Mouse (Mus musculus) MEL (cell line): ENCODE data around the gene Ablim2. TPM values are rescaled to one million over a fixed set of nuclear protein-coding genes. Genes with fewer than 3 reads are reported as not detected.

ENCODE experiments used
- DNase-seq: peaks from one replicate; pipeline ENCODE4 v3.0.0; 2011; ENCODE audit warnings: low read depth, low spot score
- H3K27ac ChIP-seq: 2 replicates; pipeline ENCODE4 v1.5.1; 2012; ENCODE audit warnings: low read depth, mild to moderate bottlenecking, control low read depth, low read length, moderate library complexity; ENCODE audit not compliant: control insufficient read depth
- H3K27me3 ChIP-seq, 2 experiments: fragments of 150-350 bp in 1 of 2; sonication (generic) in 1 of 2; 2 replicates each; pipeline ENCODE4 v1.6.1; 2012; ENCODE audit warnings: low read length in 2 of 2, mild to moderate bottlenecking in 2 of 2, improper control_type of control experiment in 1 of 2, moderate library complexity in 1 of 2; ENCODE audit not compliant: insufficient read depth in 2 of 2, control insufficient read depth in 1 of 2
- H3K36me3 ChIP-seq, 2 experiments: 2 replicates each; pipeline ENCODE4 v1.6.1; 2012 to 2014; ENCODE audit warnings: low read length in 2 of 2, improper control_type of control experiment in 1 of 2, inconsistent platforms in 1 of 2, mild to moderate bottlenecking in 1 of 2; ENCODE audit not compliant: insufficient read depth in 2 of 2, control insufficient read depth in 1 of 2
- H3K4me1 ChIP-seq, 2 experiments: fragments of 150-350 bp in 1 of 2; sonication (generic) in 1 of 2; 2 replicates each; pipeline ENCODE4 v1.6.1; 2012; ENCODE audit warnings: low read length in 2 of 2, improper control_type of control experiment in 1 of 2, mild to moderate bottlenecking in 1 of 2; ENCODE audit not compliant: insufficient read depth in 2 of 2, control insufficient read depth in 1 of 2
- H3K4me3 ChIP-seq, 2 experiments: fragments of 150-350 bp in 1 of 2; sonication (generic) in 1 of 2; 2 replicates each; pipeline ENCODE4 v1.5.1; 2012; ENCODE audit warnings: low read depth in 2 of 2, low read length in 2 of 2, mild to moderate bottlenecking in 2 of 2, moderate library complexity in 2 of 2, control low read depth in 1 of 2, improper control_type of control experiment in 1 of 2; ENCODE audit not compliant: control insufficient read depth in 1 of 2, insufficient read depth in 1 of 2
- H3K79me2 ChIP-seq: 2 replicates; pipeline ENCODE4 v1.6.1; 2012; ENCODE audit warnings: mild to moderate bottlenecking, low read length, moderate library complexity; ENCODE audit not compliant: control insufficient read depth, poor library complexity, insufficient read depth
- H3K9ac ChIP-seq: 2 replicates; pipeline ENCODE4 v1.6.1; 2012; ENCODE audit warnings: low read depth, mild to moderate bottlenecking, control low read depth, low read length, moderate library complexity; ENCODE audit not compliant: control insufficient read depth, poor library complexity, severe bottlenecking
- H3K9me3 ChIP-seq: fragments of 150-350 bp; sonication (generic); replicated peaks from 2 replicates; pipeline ENCODE4 v1.6.1; 2012; ENCODE audit warnings: mild to moderate bottlenecking, low read length, improper control_type of control experiment, moderate library complexity; ENCODE audit not compliant: insufficient read depth
- BHLHE40 ChIP-seq: IDR thresholded peaks from 2 replicates; pipeline ENCODE4 v1.6.1; 2012; ENCODE audit warnings: low read depth, mild to moderate bottlenecking, inconsistent platforms, low read length, improper control_type of control experiment, borderline replicate concordance
- CHD2 ChIP-seq: IDR thresholded peaks from 2 replicates; pipeline ENCODE4 v1.6.1; 2011; ENCODE audit warnings: low read length, improper control_type of control experiment
- E2F4 ChIP-seq: IDR thresholded peaks from 2 replicates; pipeline ENCODE4 v1.6.1; 2011; ENCODE audit warnings: low read depth, low read length, improper control_type of control experiment, borderline replicate concordance
- EP300 ChIP-seq, 2 experiments: IDR thresholded peaks; 2 replicates each; pipeline ENCODE4 v1.6.1; 2011; ENCODE audit warnings: improper control_type of control experiment in 2 of 2, low read length in 2 of 2, low read depth in 1 of 2, mild to moderate bottlenecking in 1 of 2
- ETS1 ChIP-seq: IDR thresholded peaks from 2 replicates; pipeline ENCODE4 v1.6.1; 2012; ENCODE audit warnings: low read depth, mild to moderate bottlenecking, inconsistent platforms, low read length, improper control_type of control experiment, moderate library complexity
- GABPA ChIP-seq: IDR thresholded peaks from 2 replicates; pipeline ENCODE4 v1.6.1; 2012; ENCODE audit warnings: low read depth, mild to moderate bottlenecking, inconsistent platforms, low read length, improper control_type of control experiment, moderate library complexity
- GATA1 ChIP-seq: IDR thresholded peaks from 2 replicates; pipeline ENCODE4 v1.6.1; 2011; ENCODE audit warnings: low read depth, low read length, improper control_type of control experiment
- HCFC1 ChIP-seq: IDR thresholded peaks from 2 replicates; pipeline ENCODE4 v1.6.1; 2012; ENCODE audit warnings: low read depth, mild to moderate bottlenecking, inconsistent platforms, low read length, improper control_type of control experiment, moderate library complexity
- KAT2A ChIP-seq: conservative IDR thresholded peaks from 2 replicates; pipeline ENCODE4 v1.6.1; 2012; ENCODE audit warnings: low read depth, low read length, improper control_type of control experiment, inconsistent platforms
- MAX ChIP-seq: IDR thresholded peaks from 2 replicates; pipeline ENCODE4 v1.6.1; 2011; ENCODE audit warnings: low read length, improper control_type of control experiment
- MAZ ChIP-seq: IDR thresholded peaks from 2 replicates; pipeline ENCODE4 v1.6.1; 2012; ENCODE audit warnings: low read depth, mild to moderate bottlenecking, inconsistent platforms, low read length, improper control_type of control experiment
- MEF2A ChIP-seq: IDR thresholded peaks from 2 replicates; pipeline ENCODE4 v1.6.1; 2014; ENCODE audit warnings: low read depth, mild to moderate bottlenecking, inconsistent platforms, low read length, improper control_type of control experiment; ENCODE audit not compliant: poor library complexity, insufficient replicate concordance, severe bottlenecking; ENCODE audit errors: extremely low read depth
- MXI1 ChIP-seq: IDR thresholded peaks from 2 replicates; pipeline ENCODE4 v1.6.1; 2011; ENCODE audit warnings: mild to moderate bottlenecking, low read depth, low read length, improper control_type of control experiment
- MYB ChIP-seq: IDR thresholded peaks from 2 replicates; pipeline ENCODE4 v1.6.1; 2011; ENCODE audit warnings: mild to moderate bottlenecking, low read depth, low read length, improper control_type of control experiment
- MYC ChIP-seq: IDR thresholded peaks from 2 replicates; pipeline ENCODE4 v1.6.1; 2011; ENCODE audit warnings: low read depth, mild to moderate bottlenecking, low read length, improper control_type of control experiment, moderate library complexity
- NELFE ChIP-seq: IDR thresholded peaks from 2 replicates; pipeline ENCODE4 v1.6.1; 2011; ENCODE audit warnings: low read depth, low read length, improper control_type of control experiment
- POLR2AphosphoS2 ChIP-seq: IDR thresholded peaks from 2 replicates; pipeline ENCODE4 v1.6.1; 2011; ENCODE audit warnings: low read length, improper control_type of control experiment
- POLR2AphosphoS5 ChIP-seq: IDR thresholded peaks from 2 replicates; pipeline ENCODE4 v1.6.1; 2012; ENCODE audit warnings: low read depth, borderline replicate concordance, mild to moderate bottlenecking, inconsistent platforms, low read length, moderate library complexity, mixed read lengths
- RAD21 ChIP-seq: IDR thresholded peaks from 2 replicates; pipeline ENCODE4 v1.6.1; 2011; ENCODE audit warnings: mild to moderate bottlenecking, low read depth, low read length, improper control_type of control experiment
- TAL1 ChIP-seq: IDR thresholded peaks from 2 replicates; pipeline ENCODE4 v1.6.1; 2012; ENCODE audit warnings: mild to moderate bottlenecking, inconsistent platforms, low read length, moderate library complexity, mixed read lengths
- UBTF ChIP-seq: IDR thresholded peaks from 2 replicates; pipeline ENCODE4 v1.6.1; 2012; ENCODE audit warnings: low read depth, mild to moderate bottlenecking, inconsistent platforms, low read length, improper control_type of control experiment, moderate library complexity, borderline replicate concordance; ENCODE audit not compliant: insufficient read depth
- USF1 ChIP-seq: IDR thresholded peaks from 2 replicates; pipeline ENCODE4 v1.6.1; 2014; ENCODE audit warnings: low read depth, mild to moderate bottlenecking, inconsistent platforms, low read length, improper control_type of control experiment, moderate library complexity
- ZKSCAN1 ChIP-seq: IDR thresholded peaks from 2 replicates; pipeline ENCODE4 v1.6.1; 2012; ENCODE audit warnings: low read depth, mild to moderate bottlenecking, inconsistent platforms, low read length, improper control_type of control experiment, moderate library complexity
- ZMIZ1 ChIP-seq: IDR thresholded peaks from 2 replicates; pipeline ENCODE4 v1.6.1; 2012; ENCODE audit warnings: low read depth, mild to moderate bottlenecking, inconsistent platforms, low read length, improper control_type of control experiment, moderate library complexity
- ZNF384 ChIP-seq: IDR thresholded peaks from 2 replicates; pipeline ENCODE4 v1.6.1; 2012; ENCODE audit warnings: low read depth, mild to moderate bottlenecking, inconsistent platforms, low read length, improper control_type of control experiment
- polyA plus RNA-seq, 2 experiments: library from polyadenylated mRNA; stranded (reverse) in 1 of 2; unstranded in 1 of 2; fragments of >175 nt in 1 of 2; fragments of >200 nt in 1 of 2; gene quantifications; 2 replicates each; pipeline versions ENCODE4 v1.2.1 to v1.2.4; 2012; ENCODE audit warnings: low replicate concordance in 2 of 2, low read depth in 1 of 2; ENCODE audit not compliant: insufficient read length in 2 of 2, insufficient read depth in 1 of 2, missing spikeins in 1 of 2
- total RNA-seq: library from RNA; depleted of rRNA; stranded (reverse); fragments of 300-350 nt; gene quantifications from 2 replicates; pipeline ENCODE4 v1.2.3, GENCODE M21; 2012

Ablim2 gene
- total and polyA plus RNA-seq, 3 experiments = not detected

GRCm38 (mm10) chr5:35836992-35837391 lies 79.3 kb downstream of the Ablim2 start:
- H3K9ac ChIP-seq = no peak overlapping the region
- no peak overlapping the region for H3K4me3 ChIP-seq
- no peaks in the 10 kb centered on the region for H3K4me1 ChIP-seq
- H3K27ac ChIP-seq = no peak overlapping the region
- no peak for DNase-seq
- H3K9me3 ChIP-seq = no peaks in the 10 kb centered on the region
- no peaks in the 10 kb centered on the region for H3K27me3 ChIP-seq
- TF ChIP-seq POLR2AphosphoS2 (no peak), RAD21 (no peak), NELFE (no peak), CHD2 (no peak), MAZ (no peak), ZMIZ1 (no peak), BHLHE40 (no peak), TAL1 (no peak), HCFC1 (no peak), UBTF (no peak), ZNF384 (no peak), EP300 (IDR thresholded peaks at IDR 0.05; ENCODE audit: low read depth in 1 of 2, low read length in 2 of 2) (no peak), GABPA (no peak), ZKSCAN1 (no peak)
- no peaks in the 10 kb centered on the region for H3K36me3 ChIP-seq
- H3K79me2 ChIP-seq = no peaks in the 10 kb centered on the region

- H3K27me3 ChIP-seq = no peaks in the 10 kb centered on the region
- no peak overlapping the region for H3K4me3 ChIP-seq
- no peaks in the 10 kb centered on the region for H3K36me3 ChIP-seq
- H3K79me2 ChIP-seq = no peaks in the 10 kb centered on the region
- H3K9me3 ChIP-seq = no peaks in the 10 kb centered on the region
- no peak for DNase-seq
- no peak overlapping the region for H3K27ac ChIP-seq
- no peaks in the 10 kb centered on the region for H3K4me1 ChIP-seq
- H3K9ac ChIP-seq = no peak overlapping the region
- TF ChIP-seq USF1 = no peak
- no peak for TF ChIP-seq MEF2A
- no peak for TF ChIP-seq POLR2AphosphoS5
- TF ChIP-seq MAX = no peak
- TF ChIP-seq CHD2 = no peak
- TF ChIP-seq NELFE = no peak
- no peak for TF ChIP-seq ETS1
- TF ChIP-seq ZKSCAN1 = no peak
- no peak for TF ChIP-seq POLR2AphosphoS2
- TF ChIP-seq KAT2A = no peak
- TF ChIP-seq MYC = no peak
- no peak for TF ChIP-seq GATA1
- TF ChIP-seq MYB = no peak
- no peak for TF ChIP-seq MXI1
- TF ChIP-seq EP300 (IDR thresholded peaks at IDR 0.05; ENCODE audit: low read depth in 1 of 2, low read length in 2 of 2) = no peak
- no peak for TF ChIP-seq E2F4
- TF ChIP-seq MAZ = no peak
Observed at GRCm38 (mm10) chr5:35839262-35839661, 81.6 kb downstream of the Ablim2 start.
